Mouse (Mus musculus): ENCODE data around the gene Spen.

DNA sequence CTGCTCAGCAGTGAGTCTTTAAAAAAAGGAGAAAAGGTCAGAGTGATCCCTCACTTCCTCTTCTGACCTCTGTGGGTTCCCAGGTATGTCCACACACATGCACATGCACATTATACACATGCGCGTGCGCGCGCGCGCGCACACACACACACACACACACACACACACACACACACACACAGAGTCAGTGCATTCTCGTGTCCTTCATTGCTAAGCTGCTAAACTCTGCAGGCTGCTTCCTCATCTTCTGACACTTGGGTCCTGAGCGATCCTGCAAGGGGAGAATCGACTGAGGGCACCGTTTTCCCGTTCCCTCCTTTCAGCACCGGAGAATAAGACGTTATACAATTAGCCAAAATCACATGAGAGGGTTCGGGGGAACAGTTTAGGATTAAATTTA lies 20.3 kb upstream of the Spen start:
- TF ChIP-seq GATA1 (IDR thresholded peaks at IDR 0.05; ENCODE audit: low read length) (no peak), TAL1 (IDR thresholded peaks at IDR 0.05; ENCODE audit: low read length) (no peak)
